In genomic region chr5:3893459-3894293, GRCm38 (mm10) we compare ENCODE assay signal across 8 mouse cellular contexts. TPM values are rescaled to one million over a fixed set of nuclear protein-coding genes. Genes with fewer than 3 reads are reported as not detected.
DNase-seq lines count a peak whose midpoint lies in the region; ATAC-seq lines count a peak whose summit lies in the region.
"Not testable (repeated sequence)": the region's sequence is repeated elsewhere in the genome, so short reads cannot be mapped to it uniquely, and the experiment has no call there.

Gene Mterf1a (minus strand): TSS chr5:3893933.

- H3K9ac ChIP-seq in forebrain, embryonic 11.5 days (ENCODE audit: low read length), result peak within 1 kb of the TSS; percentile 20; the same call in 1 of the 2 replicates
- peak within 1 kb of the TSS; percentile 51; the same call in 1 of the 2 replicates for H3K9ac ChIP-seq in heart, embryonic 15.5 days
- H3K9ac ChIP-seq in kidney, embryonic 16.5 days (replicated peaks; ENCODE audit: low read length), result peak within 1 kb of the TSS; percentile 59
- peak within 1 kb of the TSS; percentile 67 for H3K9ac ChIP-seq in liver, embryonic 11.5 days (ENCODE audit: low read depth, low read length)
- H3K9ac ChIP-seq in midbrain, embryonic 16.5 days (ENCODE audit: low read depth, low read length), result peak within 1 kb of the TSS; percentile 30; the same call in 1 of the 2 replicates

- peak within 1 kb of the TSS; percentile 43 for H3K4me2 ChIP-seq in forebrain, embryonic 11.5 days (ENCODE audit: low read depth, low read length, severe bottlenecking)
- peak within 1 kb of the TSS; percentile 66 for H3K4me2 ChIP-seq in heart, embryonic 15.5 days
- H3K4me2 ChIP-seq in kidney, embryonic 16.5 days (replicated peaks; ENCODE audit: low read depth, low read length), result peak within 1 kb of the TSS; percentile 56
- peak within 1 kb of the TSS; percentile 75 for H3K4me2 ChIP-seq in liver, embryonic 11.5 days
- peak within 1 kb of the TSS; percentile 74 for H3K4me2 ChIP-seq in midbrain, embryonic 16.5 days (ENCODE audit: low read length)

- peak; percentile 100 for ATAC-seq in forebrain, embryonic 11.5 days (replicated peaks; ENCODE audit: low FRiP score)
- peak; percentile 98 for ATAC-seq in heart, embryonic 15.5 days (replicated peaks; ENCODE audit: insufficient number of reproducible peaks, insufficient read depth, low FRiP score, low read depth)
- peak; percentile 99 for ATAC-seq in kidney, embryonic 16.5 days (ENCODE audit: low FRiP score, low TSS enrichment)
- peak; percentile 100 for ATAC-seq in liver, embryonic 11.5 days (replicated peaks; ENCODE audit: low FRiP score)
- ATAC-seq in midbrain, embryonic 16.5 days, result peak; percentile 99

- peak within 1 kb of the TSS; percentile 35 for H3K4me3 ChIP-seq in forebrain, embryonic 11.5 days (ENCODE audit: low read depth, low read length)
- peak within 1 kb of the TSS; percentile 53 for H3K4me3 ChIP-seq in heart, embryonic 15.5 days
- H3K4me3 ChIP-seq in kidney, embryonic 16.5 days (ENCODE audit: low read length), result peak within 1 kb of the TSS; percentile 54
- peak within 1 kb of the TSS; percentile 58 for H3K4me3 ChIP-seq in liver, embryonic 11.5 days (ENCODE audit: low read depth, low read length)
- H3K4me3 ChIP-seq in midbrain, embryonic 16.5 days (ENCODE audit: low read depth, low read length), result peak within 1 kb of the TSS; percentile 35

- peak; percentile 35 to 42 for DNase-seq in CD8-positive naive resting alpha-beta T cell, adult 2 months (ENCODE audit: low read depth in 2 of 2, low spot score in 2 of 2)
- peak; percentile 29 for DNase-seq in c-Kit-positive CD71-positive TER-119-positive erythroid progenitor cells, embryonic 14.5 days (ENCODE audit: low spot score)
- not testable (repeated sequence) for DNase-seq in forebrain, embryonic 11.5 days (ENCODE audit: low spot score); liver, embryonic 11.5 days (ENCODE audit: low spot score)
- DNase-seq in splenic B cell, adult 2 months (ENCODE audit: low read depth, low spot score), result peak; percentile 48

- not testable (repeated sequence) for H3K27me3 ChIP-seq in forebrain, embryonic 11.5 days (ENCODE audit: control insufficient read depth, insufficient read depth, low read length); heart, embryonic 15.5 days; kidney, embryonic 16.5 days (ENCODE audit: insufficient read depth, low read length); liver, embryonic 11.5 days (replicated peaks; ENCODE audit: control insufficient read depth, insufficient read depth, low read length); midbrain, embryonic 16.5 days (ENCODE audit: control insufficient read depth, insufficient read depth, low read depth, low read length); splenic B cell, adult 2 months (ENCODE audit: control insufficient read depth, insufficient read depth, low read length, poor library complexity, severe bottlenecking)

- not testable (repeated sequence) for H3K36me3 ChIP-seq in forebrain, embryonic 11.5 days (ENCODE audit: control insufficient read depth, insufficient read depth, low read length); heart, embryonic 15.5 days; kidney, embryonic 16.5 days (ENCODE audit: insufficient read depth, low read length); liver, embryonic 11.5 days (ENCODE audit: control insufficient read depth, insufficient read depth, low read length); midbrain, embryonic 16.5 days (ENCODE audit: control insufficient read depth, insufficient read depth, low read length); splenic B cell, adult 2 months (ENCODE audit: control insufficient read depth, insufficient read depth, low read length, poor library complexity, severe bottlenecking)

- 11% methylated on average over 7 of the region's 47 CpGs for WGBS in forebrain, embryonic 11.5 days
- 3% methylated on average over 9 of the region's 47 CpGs for WGBS in heart, embryonic 15.5 days
- 2% methylated on average over 7 of the region's 47 CpGs for WGBS in kidney, embryonic 16.5 days
- 6% methylated on average over 6 of the region's 47 CpGs for WGBS in liver, embryonic 11.5 days
- 5% methylated on average over 8 of the region's 47 CpGs for WGBS in midbrain, embryonic 16.5 days

- H3K9me3 ChIP-seq in forebrain, embryonic 11.5 days (ENCODE audit: control insufficient read depth, low read length); heart, embryonic 15.5 days (replicated peaks); kidney, embryonic 16.5 days (ENCODE audit: low read length); liver, embryonic 11.5 days (ENCODE audit: control insufficient read depth, low read length); midbrain, embryonic 16.5 days (replicated peaks; ENCODE audit: control insufficient read depth, low read length, poor library complexity, severe bottlenecking): not testable (repeated sequence)

- not testable (repeated sequence) for H3K4me1 ChIP-seq in forebrain, embryonic 11.5 days (replicated peaks; ENCODE audit: control insufficient read depth, insufficient read depth, low read length); heart, embryonic 15.5 days (replicated peaks); kidney, embryonic 16.5 days (ENCODE audit: insufficient read depth, low read length); liver, embryonic 11.5 days (replicated peaks; ENCODE audit: control insufficient read depth, insufficient read depth, low read length); midbrain, embryonic 16.5 days (ENCODE audit: control insufficient read depth, insufficient read depth, low read length)

- not testable (repeated sequence) for H3K27ac ChIP-seq in forebrain, embryonic 11.5 days (ENCODE audit: low read depth, low read length); heart, embryonic 15.5 days; kidney, embryonic 16.5 days (ENCODE audit: low read length); liver, embryonic 11.5 days (ENCODE audit: low read depth, low read length); midbrain, embryonic 16.5 days (ENCODE audit: low read length)

RNA-seq across cellular contexts. Expression of gene Mterf1a, which starts in this region (rescaled TPM):
- 9.7 and 9.8 TPM in 2 replicates for polyA plus RNA-seq in forebrain, embryonic 11.5 days (2014; fragmentation: Nextera tagmentation; extraction: Ambion mirVana)
- polyA plus RNA-seq in heart, embryonic 15.5 days (2015; fragmentation: Nextera tagmentation; extraction: Ambion mirVana), result 4.6 and 4.8 TPM in 2 replicates
- polyA plus RNA-seq in kidney, embryonic 16.5 days (2015; fragmentation: Nextera tagmentation; extraction: Ambion mirVana), result 8.7 and 8.8 TPM in 2 replicates
- 9.9 and 11.7 TPM in 2 replicates for polyA plus RNA-seq in liver, embryonic 11.5 days (2014; fragmentation: Nextera tagmentation; extraction: Ambion mirVana)
- polyA plus RNA-seq in midbrain, embryonic 16.5 days (2015; fragmentation: Nextera tagmentation; extraction: Ambion mirVana), result 6.1 and 6.8 TPM in 2 replicates
